Mouse (Mus musculus) gastrocnemius, adult 18-20 months (tissue): ENCODE measurements around the gene Grk6. TPM values are rescaled to one million over a fixed set of nuclear protein-coding genes. Genes with fewer than 3 reads are reported as not detected.
"Not testable (repeated sequence)": the region's sequence is repeated elsewhere in the genome, so short reads cannot be mapped to it uniquely, and the experiment has no call there.

Source experiments
- DNase-seq: peaks from one replicate; pipeline ENCODE4 v3.0.0; 2021; ENCODE audit warnings: low spot score
- total RNA-seq, 2 experiments: library from RNA; stranded (reverse); gene quantifications; 2 replicates each; pipeline ENCODE4 v1.2.3; 2021

Gene Grk6
- total RNA-seq, 2 experiments from 2014 or later, result 8.6 to 10.4 TPM

DNA sequence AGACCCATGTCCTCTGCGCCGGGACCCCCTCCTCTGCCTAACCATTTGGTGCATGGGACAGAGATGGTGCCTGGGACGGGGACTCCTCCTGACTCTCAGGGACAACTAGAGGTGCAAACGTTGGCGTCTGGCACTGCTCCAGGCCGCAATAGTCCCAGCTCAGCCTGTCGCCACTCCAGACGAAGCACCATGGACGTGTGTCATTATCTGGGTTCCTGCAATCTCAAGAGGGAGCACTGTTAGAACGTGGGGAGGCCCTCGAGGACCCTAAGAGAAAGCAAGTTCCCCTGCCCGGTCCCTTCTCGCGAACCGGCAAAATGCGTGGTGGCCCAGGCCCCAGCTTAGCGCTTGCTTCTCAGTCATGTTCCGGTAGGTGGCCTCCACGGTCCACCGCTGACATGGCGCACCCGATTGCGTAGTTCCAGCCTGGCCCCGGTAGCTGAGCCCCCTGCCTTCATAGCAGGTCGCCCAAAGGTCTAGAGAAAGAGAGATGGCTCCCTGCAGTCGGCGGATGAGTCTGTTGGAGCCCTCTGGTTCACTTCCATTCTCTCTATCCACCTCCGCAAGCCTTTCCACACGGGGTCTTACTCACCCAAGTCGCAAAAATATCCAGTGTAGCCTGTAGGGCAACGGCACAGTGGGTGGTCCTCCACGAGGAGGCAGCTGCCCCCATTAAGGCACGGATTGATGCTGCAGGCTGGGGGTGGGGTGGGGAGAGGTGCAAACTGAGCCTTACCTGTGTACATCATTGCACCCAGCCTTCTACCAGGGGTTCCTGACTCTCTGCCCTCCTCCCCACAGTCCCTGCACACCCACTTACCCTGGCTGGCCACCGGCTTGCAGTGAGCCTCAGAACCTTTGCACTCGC is 23.7 kb upstream of the Grk6 start:
- peak; percentile 75 for DNase-seq

- no peak for DNase-seq
Observed at GRCm38 (mm10) chr13:55426613-55427012, 18.3 kb upstream of the Grk6 start, which contains the start of gene F12. F12 (minus strand) TSS chr13:55426793.

DNA sequence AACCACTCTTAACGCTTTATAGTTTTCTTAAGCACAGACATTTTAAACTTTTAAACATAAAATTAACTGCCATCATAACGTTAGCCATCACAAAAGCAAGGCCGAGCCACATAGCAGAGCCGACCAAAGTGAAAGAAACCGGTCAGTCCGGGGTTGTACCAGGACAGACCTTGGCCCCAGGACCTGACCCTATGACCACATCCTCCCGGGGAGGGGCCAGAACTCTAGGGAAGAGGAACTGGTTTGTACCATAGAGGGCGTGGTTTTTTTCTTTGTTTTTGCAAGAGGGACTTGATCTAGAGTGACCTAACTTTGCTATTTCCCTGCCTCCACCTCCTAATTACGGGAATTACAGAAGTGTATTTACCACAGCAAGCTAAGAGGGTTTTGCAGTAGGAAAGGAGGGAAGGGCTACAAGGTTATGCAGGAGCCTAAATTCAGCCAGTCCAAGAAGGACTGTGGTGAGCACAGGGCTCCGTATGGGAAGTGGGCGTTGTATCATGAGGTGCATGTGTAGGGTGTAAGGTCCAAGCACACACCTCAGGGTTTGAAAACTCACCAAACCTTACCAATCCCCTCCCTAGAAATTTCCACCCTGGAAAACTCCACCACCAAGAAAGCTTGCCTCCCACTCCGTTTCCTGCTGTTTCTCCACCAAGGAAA is 15.5 kb upstream of the Grk6 start:
- DNase-seq, result peak; percentile 76

- no peak for DNase-seq
Observed at GRCm38 (mm10) chr13:55430566-55430965, 14.3 kb upstream of the Grk6 start.

- no peak for DNase-seq
Observed at GRCm38 (mm10) chr13:55431889-55432685, 12.8 kb upstream of the Grk6 start.

DNA sequence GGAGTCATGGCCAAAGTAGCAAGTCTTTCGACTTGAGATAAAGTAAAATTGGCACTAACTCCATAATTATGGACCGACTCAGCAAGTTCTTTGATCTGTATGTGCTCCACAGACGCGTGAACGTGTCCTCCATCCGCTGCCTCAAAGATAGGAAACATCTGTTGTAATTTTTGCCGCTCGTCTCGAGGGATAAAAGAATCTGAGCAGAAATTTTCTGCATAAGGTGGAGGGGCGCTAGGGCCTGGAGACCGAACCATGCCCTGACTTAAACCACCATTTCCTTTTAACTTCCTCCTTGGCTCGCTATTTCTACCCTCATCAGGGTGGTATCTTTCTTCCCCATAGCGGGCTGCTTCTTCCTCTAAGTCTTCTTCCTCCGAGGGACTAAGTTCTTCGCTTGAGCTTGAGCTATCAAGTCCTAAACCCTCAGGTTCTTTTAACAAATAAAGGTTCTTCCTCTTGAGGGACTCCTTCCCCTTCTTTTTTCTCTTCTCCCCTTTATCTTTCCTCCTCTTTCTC is 7.7 kb upstream of the Grk6 start:
- DNase-seq, result not testable (repeated sequence)

DNA sequence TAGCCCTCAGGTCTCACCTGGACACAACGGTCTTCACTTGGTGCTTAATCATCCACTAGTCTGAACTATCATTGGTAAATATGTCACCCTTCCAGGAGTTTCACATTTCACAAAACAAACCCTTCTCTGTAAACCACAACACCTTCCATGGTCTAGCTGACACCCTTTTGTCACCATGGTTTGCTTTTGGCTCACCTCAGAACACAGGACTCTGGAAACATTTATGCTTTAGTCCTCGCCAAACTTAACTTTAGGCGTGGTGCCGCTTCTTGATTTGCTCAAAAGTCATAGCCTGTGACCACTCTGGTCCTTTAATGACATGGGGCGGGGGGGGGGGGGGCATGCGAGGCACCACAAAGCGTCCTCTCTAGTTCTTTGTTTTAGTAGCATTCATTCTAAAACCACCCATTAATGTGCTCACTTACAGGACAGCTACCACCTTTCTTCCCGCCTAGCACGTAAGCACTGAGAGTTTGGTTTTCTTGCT is 1.0 kb upstream of the Grk6 start:
- no peak for DNase-seq

DNA sequence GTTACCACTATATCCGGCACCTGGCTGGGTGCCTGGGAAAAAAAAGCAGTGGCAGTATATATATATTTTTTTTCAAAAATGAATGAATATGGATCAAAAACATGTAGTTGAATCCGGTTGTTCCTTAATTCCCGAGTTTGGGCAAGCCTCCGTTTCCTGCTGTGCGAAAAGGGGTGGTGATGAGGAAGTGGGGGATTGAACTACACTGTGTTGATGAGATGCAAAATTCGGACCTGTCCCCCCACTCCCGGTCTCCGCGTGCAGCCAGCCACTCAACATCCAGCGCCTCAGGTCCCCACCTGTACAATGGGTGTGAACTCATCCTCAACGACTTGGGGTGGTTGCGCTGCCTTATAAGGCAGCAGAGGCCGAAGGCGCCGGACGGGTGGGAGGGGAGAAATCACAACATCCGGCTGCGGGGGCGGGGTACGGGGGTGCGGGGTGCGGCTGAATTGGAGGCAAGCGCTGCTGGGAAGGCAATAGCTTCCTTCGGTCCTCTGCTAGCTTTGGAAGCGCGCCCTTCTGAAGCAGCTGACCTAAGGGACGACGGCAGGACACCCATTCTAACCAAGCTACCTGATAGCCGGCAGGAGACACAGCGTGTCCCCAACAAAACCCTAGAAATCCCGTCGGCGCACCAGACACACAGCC is 461 bp upstream of the Grk6 start:
- DNase-seq, result no peak

- no peak for DNase-seq
Observed at GRCm38 (mm10) chr13:55445361-55446091, 654 bp downstream of the Grk6 start.

GRCm38 (mm10) chr13:55446483-55447105 is 1.7 kb downstream of the Grk6 start:
- no peak for DNase-seq

GRCm38 (mm10) chr13:55447543-55447943 is 2.7 kb downstream of the Grk6 start:
- DNase-seq, result no peak

GRCm38 (mm10) chr13:55448131-55448530 is 3.3 kb downstream of the Grk6 start:
- no peak for DNase-seq

DNA sequence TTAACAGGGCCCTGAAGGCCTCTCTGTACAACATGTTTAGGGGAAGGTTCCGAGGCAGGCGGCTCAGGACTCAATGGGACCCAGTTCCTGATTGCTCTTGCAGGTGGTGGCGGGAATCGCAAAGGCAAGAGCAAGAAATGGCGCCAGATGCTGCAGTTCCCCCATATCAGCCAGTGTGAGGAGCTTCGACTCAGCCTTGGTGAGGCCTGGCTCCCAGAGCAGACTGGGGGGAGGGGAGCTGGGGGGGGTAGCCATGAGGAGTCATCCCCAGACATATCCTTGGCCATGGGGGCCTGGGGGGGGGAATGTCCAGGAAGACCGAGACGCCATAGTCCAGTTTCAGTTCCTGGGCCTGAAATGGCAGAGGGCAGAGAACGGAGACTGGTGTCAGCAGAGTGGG is 4.3 kb downstream of the Grk6 start:
- DNase-seq, result no peak

- DNase-seq, result no peak
Observed at GRCm38 (mm10) chr13:55449679-55450441, 5.0 kb downstream of the Grk6 start.

DNA sequence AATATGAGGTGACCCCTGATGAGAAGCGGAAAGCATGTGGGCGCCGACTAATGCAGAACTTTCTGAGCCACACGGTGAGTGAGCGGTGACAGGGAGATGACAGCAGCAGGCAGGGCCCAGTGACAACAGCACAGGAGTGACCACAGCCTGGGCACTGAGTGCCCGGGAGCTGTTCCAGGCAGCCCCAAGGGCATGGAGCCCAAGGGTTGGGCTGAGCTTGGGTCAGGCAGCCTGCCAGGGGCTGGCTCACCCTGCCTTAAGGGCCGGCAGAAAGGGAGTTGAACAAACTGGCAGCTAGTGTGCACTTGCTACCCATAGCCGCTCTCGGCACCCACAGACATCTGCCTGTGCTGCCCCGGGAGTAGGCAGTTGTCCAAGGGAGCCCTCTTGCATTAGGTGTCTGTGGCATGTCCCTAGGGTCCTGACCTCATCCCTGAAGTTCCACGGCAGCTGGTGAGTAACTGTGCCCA is 5.7 kb downstream of the Grk6 start:
- peak; percentile 90 for DNase-seq

DNA sequence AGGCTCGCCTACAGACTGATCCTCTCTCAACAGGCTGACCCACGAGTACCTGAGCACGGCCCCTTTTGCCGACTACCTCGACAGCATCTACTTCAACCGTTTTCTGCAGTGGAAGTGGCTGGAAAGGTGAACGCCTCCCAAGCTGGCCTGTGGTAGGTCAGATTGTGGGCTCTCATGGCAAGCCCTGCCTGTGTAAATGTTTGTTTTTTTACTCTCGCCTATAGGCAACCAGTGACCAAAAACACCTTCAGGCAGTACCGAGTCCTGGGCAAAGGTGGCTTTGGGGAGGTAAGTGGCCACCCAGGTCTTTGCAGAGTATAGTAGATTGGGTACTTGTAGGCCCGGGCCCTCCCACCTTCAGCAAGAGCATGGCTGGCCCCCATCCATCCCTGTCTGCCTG is 6.4 kb downstream of the Grk6 start:
- no peak for DNase-seq

DNA sequence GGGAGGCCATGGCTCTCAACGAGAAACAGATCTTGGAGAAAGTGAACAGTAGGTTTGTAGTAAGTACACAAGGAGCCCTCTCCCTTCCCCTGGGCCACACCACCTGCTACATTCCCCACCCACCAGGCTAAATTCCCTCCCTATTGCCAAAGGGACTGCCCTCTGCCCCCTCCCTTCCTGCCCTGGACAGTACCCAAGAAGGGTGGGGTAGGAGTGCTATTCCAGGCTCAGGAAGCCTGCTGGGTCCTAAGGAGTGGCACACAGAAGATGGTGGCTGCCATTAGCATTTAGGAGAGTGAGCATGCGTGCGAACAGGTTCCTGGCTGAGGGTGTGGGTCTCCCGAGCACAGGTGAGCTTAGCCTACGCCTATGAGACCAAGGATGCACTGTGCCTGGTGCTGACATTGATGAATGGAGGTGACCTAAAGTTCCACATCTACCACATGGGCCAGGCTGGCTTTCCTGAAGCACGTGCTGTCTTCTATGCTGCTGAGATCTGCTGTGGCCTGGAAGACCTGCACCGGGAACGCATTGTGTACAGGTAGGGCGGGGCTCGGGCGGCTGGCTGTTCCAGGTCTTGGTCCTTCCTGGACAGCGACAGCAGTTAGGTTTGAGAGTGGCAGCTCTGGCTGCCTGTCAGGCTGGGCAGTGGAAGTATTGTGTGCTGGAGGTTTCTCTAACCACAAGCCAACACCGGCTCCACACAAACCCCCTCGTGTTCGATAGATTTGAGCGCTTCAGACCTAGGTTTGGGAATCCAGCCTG is 7.1 kb downstream of the Grk6 start:
- DNase-seq, result peak; percentile 65

DNA sequence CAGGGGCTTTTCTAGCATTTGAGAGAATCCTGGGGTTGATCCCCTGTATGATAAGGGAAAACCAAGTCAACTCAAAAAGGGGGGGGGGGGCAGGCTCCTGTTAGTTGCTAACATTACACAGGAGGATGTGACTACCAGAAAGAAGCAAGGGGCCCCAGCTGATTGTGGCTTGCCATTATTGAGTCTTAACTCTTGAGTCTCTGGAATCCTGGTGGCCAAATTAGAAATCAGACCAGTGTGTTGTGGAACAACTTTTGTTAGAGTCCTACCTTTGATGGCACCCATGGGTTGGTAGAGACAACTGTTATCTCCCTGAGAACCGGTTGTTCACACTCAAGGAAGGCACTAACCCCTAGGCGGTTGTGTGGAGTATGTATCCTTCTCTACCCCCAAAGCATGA is 18.1 kb downstream of the Grk6 start:
- DNase-seq, result no peak
